Mouse (Mus musculus): ENCODE results near the gene Smim13. TPM values are rescaled to one million over a fixed set of nuclear protein-coding genes. Genes with fewer than 3 reads are reported as not detected.
"Not testable (repeated sequence)": the region's sequence is repeated elsewhere in the genome, so short reads cannot be mapped to it uniquely, and the experiment has no call there.

Gene Smim13
- polyA plus RNA-seq, 1 experiment from 2014 or later: 13.5 TPM

DNA sequence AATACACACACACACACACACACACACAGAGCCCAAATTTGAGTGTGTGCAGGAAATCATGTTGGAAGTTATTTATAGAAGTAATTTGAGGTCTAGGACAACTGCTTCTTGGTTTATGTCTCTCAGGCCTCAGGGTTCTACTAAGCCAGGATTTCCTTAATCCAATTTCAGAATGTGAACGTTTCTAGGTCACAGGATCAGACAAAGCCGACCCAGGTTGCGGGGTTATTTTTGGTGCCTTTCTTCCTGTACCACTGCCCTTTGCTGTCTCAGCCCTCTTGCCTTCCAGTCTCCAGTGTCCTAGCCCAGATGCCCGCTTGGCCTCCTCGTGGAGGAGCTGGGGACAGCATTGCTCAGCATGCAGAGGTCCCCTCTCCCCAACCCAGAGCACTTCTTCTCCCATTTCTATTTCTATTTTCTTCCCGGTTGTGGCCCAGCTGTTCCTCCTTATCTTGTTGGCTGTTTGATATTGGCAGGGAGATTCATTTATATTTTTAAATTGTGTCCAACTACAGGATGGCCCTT is 5.3 kb upstream of the Smim13 start:
- no peaks in the 10 kb centered on the region for H3K9me3 ChIP-seq (ENCODE audit: control insufficient read depth, low read depth, low read length)
- H3K27me3 ChIP-seq (ENCODE audit: control insufficient read depth, insufficient read depth, low read length): no peaks in the 10 kb centered on the region
- peaks cover 4% of the 10 kb centered on the region; the same call in 1 of the 2 replicates for H3K4me1 ChIP-seq (ENCODE audit: control insufficient read depth, insufficient read depth, low read length)
- H3K4me2 ChIP-seq (replicated peaks; ENCODE audit: low read depth, low read length): no peak overlapping the region
- no peak overlapping the region for H3K9ac ChIP-seq (replicated peaks; ENCODE audit: low read depth, low read length)
- no peaks in the 10 kb centered on the region for H3K36me3 ChIP-seq (ENCODE audit: control insufficient read depth, insufficient read depth, low read length)
- H3K27ac ChIP-seq (ENCODE audit: low read length): no peak overlapping the region
- H3K4me3 ChIP-seq (ENCODE audit: low read depth, low read length): no peak overlapping the region
- WGBS: 58% methylated on average over 6 of the region's 6 CpGs
- no peak for ATAC-seq (ENCODE audit: insufficient number of reproducible peaks, insufficient read depth, low FRiP score, low read depth)

- no peak for ATAC-seq (ENCODE audit: insufficient number of reproducible peaks, insufficient read depth, low FRiP score, low read depth)
- WGBS: 38% methylated on average over 12 of the region's 12 CpGs
Observed at GRCm38 (mm10) chr13:41248751-41249520, 708 bp upstream of the Smim13 start.

DNA sequence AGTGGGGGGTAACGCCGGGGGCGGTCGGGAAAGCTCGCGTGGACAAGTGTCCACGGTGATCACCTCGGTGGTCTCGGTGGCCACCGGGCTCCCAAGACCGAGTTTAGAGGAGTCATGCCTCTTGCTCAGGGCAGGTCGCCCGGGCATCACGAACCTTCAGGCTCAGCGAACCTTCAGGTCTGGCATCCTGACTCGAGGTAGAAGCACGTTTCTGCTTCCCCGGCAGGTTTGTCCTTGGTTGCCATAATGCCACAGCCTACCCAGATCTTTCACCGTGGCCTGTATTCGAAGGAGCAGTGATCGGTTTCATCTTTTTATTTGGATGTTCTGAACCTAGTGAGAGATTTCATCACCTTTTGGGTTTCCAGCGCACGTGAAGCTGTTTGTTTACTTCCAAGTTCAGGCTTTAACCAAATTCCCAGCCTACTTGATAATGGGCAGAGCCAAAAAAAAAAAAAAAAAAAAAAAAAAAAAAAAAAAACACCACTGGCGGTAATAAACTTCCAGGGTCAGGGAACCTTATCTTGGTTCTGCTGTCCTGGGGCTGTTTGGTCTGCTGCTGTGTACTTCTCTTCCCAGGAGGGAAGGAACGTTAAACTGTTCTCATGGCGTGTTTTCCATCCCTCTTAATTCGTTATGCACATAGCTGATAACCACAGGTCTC is 806 bp downstream of the Smim13 start:
- Histone ChIP-seq H3K27ac (ENCODE audit: low read length) (peak overlapping the region; percentile 75; the same call in 1 of the 2 replicates), H3K36me3 (ENCODE audit: control insufficient read depth, insufficient read depth, low read length) (no peaks in the 10 kb centered on the region), H3K9me3 (ENCODE audit: control insufficient read depth, low read depth, low read length) (no peaks in the 10 kb centered on the region), H3K9ac (replicated peaks; ENCODE audit: low read depth, low read length) (peak overlapping the region; percentile 87), H3K27me3 (ENCODE audit: control insufficient read depth, insufficient read depth, low read length) (no peaks in the 10 kb centered on the region), H3K4me3 (ENCODE audit: low read depth, low read length) (peak overlapping the region; percentile 80), H3K4me1 (ENCODE audit: control insufficient read depth, insufficient read depth, low read length) (peaks cover 8% of the 10 kb centered on the region), H3K4me2 (replicated peaks; ENCODE audit: low read depth, low read length) (peak overlapping the region; percentile 69)
- 2% methylated on average over 27 of the region's 27 CpGs for WGBS
- no peak for ATAC-seq (ENCODE audit: insufficient number of reproducible peaks, insufficient read depth, low FRiP score, low read depth)

More at GRCm38 (mm10) chr13:41248751-41249520, 708 bp upstream of the Smim13 start:
- peak overlapping the region; percentile 80 for H3K4me3 ChIP-seq (ENCODE audit: low read depth, low read length)
- peak overlapping the region; percentile 69 for H3K4me2 ChIP-seq (replicated peaks; ENCODE audit: low read depth, low read length)
- H3K27ac ChIP-seq (ENCODE audit: low read length): no peak overlapping the region
- H3K9me3 ChIP-seq (ENCODE audit: control insufficient read depth, low read depth, low read length): no peaks in the 10 kb centered on the region
- H3K4me1 ChIP-seq (ENCODE audit: control insufficient read depth, insufficient read depth, low read length): peaks cover 8% of the 10 kb centered on the region
- H3K27me3 ChIP-seq (ENCODE audit: control insufficient read depth, insufficient read depth, low read length): no peaks in the 10 kb centered on the region
- no peaks in the 10 kb centered on the region for H3K36me3 ChIP-seq (ENCODE audit: control insufficient read depth, insufficient read depth, low read length)
- peak overlapping the region; percentile 32 for H3K9ac ChIP-seq (replicated peaks; ENCODE audit: low read depth, low read length)

DNA sequence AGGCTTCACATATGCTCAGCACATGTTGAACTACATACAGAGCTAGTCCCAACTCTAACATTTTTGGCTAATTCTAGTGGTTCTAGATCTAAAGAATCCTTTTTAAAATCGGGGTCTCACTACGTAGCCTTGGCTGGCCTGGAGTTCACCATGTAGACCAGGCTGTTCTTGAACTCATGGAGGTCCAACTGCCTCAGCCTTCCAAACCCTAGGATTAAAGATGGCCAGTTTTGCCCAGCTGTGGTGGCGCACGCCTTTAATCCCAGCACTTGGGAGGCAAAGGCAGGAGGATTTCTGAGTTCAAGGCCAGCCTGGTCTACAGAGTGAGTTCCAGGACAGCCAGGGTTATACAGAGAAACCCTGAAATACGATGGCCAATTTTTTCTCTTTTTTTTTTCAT is 1.6 kb downstream of the Smim13 start:
- H3K4me1 ChIP-seq (ENCODE audit: control insufficient read depth, insufficient read depth, low read length); H3K36me3 ChIP-seq (ENCODE audit: control insufficient read depth, insufficient read depth, low read length); H3K9me3 ChIP-seq (ENCODE audit: control insufficient read depth, low read depth, low read length); H3K9ac ChIP-seq (replicated peaks; ENCODE audit: low read depth, low read length); H3K27me3 ChIP-seq (ENCODE audit: control insufficient read depth, insufficient read depth, low read length); ATAC-seq (ENCODE audit: insufficient number of reproducible peaks, insufficient read depth, low FRiP score, low read depth): not testable (repeated sequence)
- H3K27ac ChIP-seq (ENCODE audit: low read length): peak overlapping the region; percentile 11; the same call in 1 of the 2 replicates
- 0 out of 2 replicates have a peak overlapping the region, but pooled peaks have one; percentile 80 for H3K4me3 ChIP-seq (ENCODE audit: low read depth, low read length)
- H3K4me2 ChIP-seq (replicated peaks; ENCODE audit: low read depth, low read length): peak overlapping the region; percentile 69
- 87% methylated on average over 5 of the region's 5 CpGs for WGBS

- WGBS: 31% methylated on average over 5 of the region's 5 CpGs
- H3K9me3 ChIP-seq (ENCODE audit: control insufficient read depth, low read depth, low read length): no peaks in the 10 kb centered on the region
- H3K4me2 ChIP-seq (replicated peaks; ENCODE audit: low read depth, low read length): no peak overlapping the region
- no peak overlapping the region for H3K9ac ChIP-seq (replicated peaks; ENCODE audit: low read depth, low read length)
- peaks cover 8% of the 10 kb centered on the region for H3K4me1 ChIP-seq (ENCODE audit: control insufficient read depth, insufficient read depth, low read length)
- ATAC-seq (ENCODE audit: insufficient number of reproducible peaks, insufficient read depth, low FRiP score, low read depth): no peak
- no peak overlapping the region for H3K4me3 ChIP-seq (ENCODE audit: low read depth, low read length)
- peak overlapping the region; percentile 11 for H3K27ac ChIP-seq (ENCODE audit: low read length)
- no peaks in the 10 kb centered on the region for H3K27me3 ChIP-seq (ENCODE audit: control insufficient read depth, insufficient read depth, low read length)
- H3K36me3 ChIP-seq (ENCODE audit: control insufficient read depth, insufficient read depth, low read length): no peaks in the 10 kb centered on the region
Observed at GRCm38 (mm10) chr13:41251667-41252066, 2.0 kb downstream of the Smim13 start.

DNA sequence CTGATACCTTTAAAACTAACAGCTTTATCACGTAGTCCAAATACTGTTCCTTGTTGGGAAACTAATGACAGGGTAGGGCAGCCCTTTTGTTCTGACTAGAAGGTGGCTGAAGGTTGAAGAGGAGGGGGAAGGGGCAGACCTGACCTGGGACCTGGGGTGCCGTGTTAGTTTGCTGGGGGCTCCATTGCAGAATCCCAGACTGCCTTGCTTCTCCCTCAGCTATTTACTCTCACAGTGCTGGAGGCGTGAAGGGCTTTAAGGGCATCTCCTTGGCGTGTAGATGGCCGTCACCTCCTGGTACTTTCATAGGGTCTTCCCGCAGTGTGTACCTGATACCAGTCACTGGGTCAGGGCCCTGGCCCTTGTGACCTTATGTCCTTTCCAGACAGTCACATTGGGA is 2.5 kb downstream of the Smim13 start:
- no peaks in the 10 kb centered on the region for H3K9me3 ChIP-seq (ENCODE audit: control insufficient read depth, low read depth, low read length)
- no peak overlapping the region for H3K4me3 ChIP-seq (ENCODE audit: low read depth, low read length)
- no peaks in the 10 kb centered on the region for H3K27me3 ChIP-seq (ENCODE audit: control insufficient read depth, insufficient read depth, low read length)
- 60% methylated on average over 6 of the region's 6 CpGs for WGBS
- no peak overlapping the region for H3K4me2 ChIP-seq (replicated peaks; ENCODE audit: low read depth, low read length)
- H3K4me1 ChIP-seq (ENCODE audit: control insufficient read depth, insufficient read depth, low read length): peaks cover 8% of the 10 kb centered on the region
- ATAC-seq (ENCODE audit: insufficient number of reproducible peaks, insufficient read depth, low FRiP score, low read depth): peak; percentile 51; the same call in 1 of the 2 replicates
- peak overlapping the region; percentile 11; the same call in 1 of the 2 replicates for H3K27ac ChIP-seq (ENCODE audit: low read length)
- no peaks in the 10 kb centered on the region for H3K36me3 ChIP-seq (ENCODE audit: control insufficient read depth, insufficient read depth, low read length)
- no peak overlapping the region for H3K9ac ChIP-seq (replicated peaks; ENCODE audit: low read depth, low read length)

GRCm38 (mm10) chr13:41252736-41253135 is 3.1 kb downstream of the Smim13 start:
- Histone ChIP-seq H3K9me3 (ENCODE audit: control insufficient read depth, low read depth, low read length) (no peaks in the 10 kb centered on the region), H3K4me2 (replicated peaks; ENCODE audit: low read depth, low read length) (no peak overlapping the region), H3K36me3 (ENCODE audit: control insufficient read depth, insufficient read depth, low read length) (no peaks in the 10 kb centered on the region), H3K4me1 (ENCODE audit: control insufficient read depth, insufficient read depth, low read length) (peaks cover 8% of the 10 kb centered on the region), H3K27ac (ENCODE audit: low read length) (no peak overlapping the region), H3K4me3 (ENCODE audit: low read depth, low read length) (no peak overlapping the region), H3K27me3 (ENCODE audit: control insufficient read depth, insufficient read depth, low read length) (no peaks in the 10 kb centered on the region), H3K9ac (replicated peaks; ENCODE audit: low read depth, low read length) (no peak overlapping the region)
- 92% methylated on average over 7 of the region's 7 CpGs for WGBS
- no peak for ATAC-seq (ENCODE audit: insufficient number of reproducible peaks, insufficient read depth, low FRiP score, low read depth)

DNA sequence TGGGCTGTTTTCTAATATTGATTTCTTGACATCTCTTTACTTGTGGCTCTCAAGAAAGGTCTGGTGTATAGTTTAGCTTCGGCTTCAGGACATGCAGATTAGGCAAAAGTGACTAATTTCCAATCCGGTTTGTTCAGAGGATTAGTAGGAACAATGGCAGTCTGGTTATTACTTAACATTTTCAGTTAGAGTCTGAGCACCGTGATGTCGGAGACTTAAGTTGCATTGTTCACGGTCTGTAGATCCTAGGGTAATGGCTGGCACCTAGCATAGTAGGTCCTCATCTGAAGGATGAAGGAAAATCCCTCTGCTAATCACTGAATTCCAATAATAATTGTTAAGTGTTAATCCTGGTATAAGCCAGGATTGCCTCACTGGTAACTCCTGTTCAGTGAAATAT is 6.5 kb downstream of the Smim13 start:
- Histone ChIP-seq H3K27me3 (ENCODE audit: control insufficient read depth, insufficient read depth, low read length) (no peaks in the 10 kb centered on the region), H3K9me3 (ENCODE audit: control insufficient read depth, low read depth, low read length) (no peaks in the 10 kb centered on the region), H3K4me3 (ENCODE audit: low read depth, low read length) (no peak overlapping the region), H3K4me2 (replicated peaks; ENCODE audit: low read depth, low read length) (no peak overlapping the region), H3K9ac (replicated peaks; ENCODE audit: low read depth, low read length) (no peak overlapping the region), H3K4me1 (ENCODE audit: control insufficient read depth, insufficient read depth, low read length) (peaks cover 2% of the 10 kb centered on the region; the same call in 1 of the 2 replicates), H3K36me3 (ENCODE audit: control insufficient read depth, insufficient read depth, low read length) (no peaks in the 10 kb centered on the region), H3K27ac (ENCODE audit: low read length) (no peak overlapping the region)
- 82% methylated on average over 5 of the region's 5 CpGs for WGBS
- ATAC-seq (ENCODE audit: insufficient number of reproducible peaks, insufficient read depth, low FRiP score, low read depth): no peak

Data from stomach, embryonic 14.5 days (tissue).